Mouse (Mus musculus) neural tube, embryonic 13.5 days (tissue): ENCODE measurements at regions not wholly inside any gene's neighbourhood (a gene's known extent, or its start where the extent isn't known, plus 50 kb on each side); places are given as distances from the start of the nearest gene placed in this dataset.
"Not testable (repeated sequence)": the region's sequence is repeated elsewhere in the genome, so short reads cannot be mapped to it uniquely, and the experiment has no call there.

Source experiments
- ATAC-seq: fragments of 200-750 bp; cut with Nextera tagmentation; 2 replicates; pipeline ENCODE4 v1.8.0; 2017; ENCODE audit warnings: low read depth, mild to moderate bottlenecking, moderate TSS enrichment, moderate library complexity
- H3K27ac ChIP-seq: fragments of 300-500 bp; sonication (generic); replicated peaks from 2 replicates; pipeline ENCODE4 v1.5.1; 2015; ENCODE audit warnings: moderate library complexity, mild to moderate bottlenecking, inconsistent platforms
- H3K27me3 ChIP-seq: fragments of 300-500 bp; sonication (generic); 2 replicates; pipeline ENCODE4 v1.6.1; 2015; ENCODE audit warnings: mild to moderate bottlenecking, inconsistent platforms
- H3K36me3 ChIP-seq: fragments of 300-500 bp; sonication (generic); 2 replicates; pipeline ENCODE4 v1.6.1; 2015; ENCODE audit warnings: mild to moderate bottlenecking, inconsistent platforms
- H3K4me1 ChIP-seq: fragments of 300-500 bp; sonication (generic); replicated peaks from 2 replicates; pipeline ENCODE4 v1.6.1; 2015; ENCODE audit warnings: inconsistent platforms
- H3K4me2 ChIP-seq: fragments of 300-500 bp; sonication (generic); 2 replicates; pipeline ENCODE4 v1.6.1; 2015; ENCODE audit warnings: inconsistent platforms, mild to moderate bottlenecking, moderate library complexity
- H3K4me3 ChIP-seq: fragments of 300-500 bp; sonication (generic); 2 replicates; pipeline ENCODE4 v1.5.1; 2015; ENCODE audit warnings: mild to moderate bottlenecking, inconsistent platforms
- H3K9ac ChIP-seq: fragments of 300-500 bp; sonication (generic); 2 replicates; pipeline ENCODE4 v1.6.1; 2015; ENCODE audit warnings: moderate library complexity, mild to moderate bottlenecking, inconsistent platforms
- H3K9me3 ChIP-seq: fragments of 300-500 bp; sonication (generic); 2 replicates; pipeline ENCODE4 v1.6.1; 2016; ENCODE audit warnings: inconsistent platforms
- WGBS: fragments of 180-500 bp; shearing (Covaris S2); methylation state at CpG from one replicate; pipeline ENCODE4 v1.1.7; 2015; 5-methylcytosine and 5-hydroxymethylcytosine counted together

GRCm38 (mm10) chr13:52116241-52116640 lies 269.8 kb downstream of the Gadd45g start:
- Histone ChIP-seq H3K36me3 (no peaks in the 10 kb centered on the region), H3K9me3 (no peaks in the 10 kb centered on the region), H3K4me3 (no peak overlapping the region), H3K9ac (no peak overlapping the region), H3K27ac (no peak overlapping the region), H3K4me2 (no peak overlapping the region), H3K4me1 (peaks cover 23% of the 10 kb centered on the region), H3K27me3 (peaks cover 4% of the 10 kb centered on the region; the same call in 1 of the 2 replicates)
- ATAC-seq: no peak
- 40% methylated on average over 4 of the region's 4 CpGs for WGBS

- Histone ChIP-seq H3K27ac (no peak overlapping the region), H3K36me3 (no peaks in the 10 kb centered on the region), H3K9ac (no peak overlapping the region), H3K9me3 (no peaks in the 10 kb centered on the region), H3K4me3 (no peak overlapping the region), H3K4me2 (no peak overlapping the region), H3K4me1 (peaks cover 23% of the 10 kb centered on the region), H3K27me3 (peaks cover 4% of the 10 kb centered on the region; the same call in 1 of the 2 replicates)
- whole genome bisulfite sequencing: 62% methylated on average over 4 of the region's 4 CpGs
- ATAC-seq: no peak
Observed at GRCm38 (mm10) chr13:52116756-52117155, 270.3 kb downstream of the Gadd45g start.

- Histone ChIP-seq H3K27me3 (peaks cover 10% of the 10 kb centered on the region), H3K4me1 (peaks cover 13% of the 10 kb centered on the region; the same call in 1 of the 2 replicates), H3K36me3 (no peaks in the 10 kb centered on the region), H3K27ac (no peak overlapping the region), H3K4me3 (no peak overlapping the region), H3K4me2 (no peak overlapping the region), H3K9ac (no peak overlapping the region), H3K9me3 (no peaks in the 10 kb centered on the region)
- ATAC-seq: no peak
- 81% methylated on average over 8 of the region's 8 CpGs for WGBS
Observed at GRCm38 (mm10) chr13:52120795-52121194, 274.3 kb downstream of the Gadd45g start.

- H3K36me3 ChIP-seq: no peaks in the 10 kb centered on the region
- no peaks in the 10 kb centered on the region for H3K9me3 ChIP-seq
- H3K27ac ChIP-seq: no peak overlapping the region
- H3K4me3 ChIP-seq: no peak overlapping the region
- ATAC-seq: no peak
- no peak overlapping the region for H3K9ac ChIP-seq
- H3K27me3 ChIP-seq: peaks cover 6% of the 10 kb centered on the region
- no peak overlapping the region for H3K4me2 ChIP-seq
- 82% methylated on average over 4 of the region's 4 CpGs for whole genome bisulfite sequencing
- no peaks in the 10 kb centered on the region for H3K4me1 ChIP-seq
Observed at GRCm38 (mm10) chr13:52125037-52125436, 278.6 kb downstream of the Gadd45g start.

- no peaks in the 10 kb centered on the region for H3K4me1 ChIP-seq
- peaks cover 17% of the 10 kb centered on the region for H3K9me3 ChIP-seq
- H3K9ac ChIP-seq: no peak overlapping the region
- WGBS: 83% methylated on average over 9 of the region's 9 CpGs
- H3K4me3 ChIP-seq: no peak overlapping the region
- ATAC-seq: no peak
- no peaks in the 10 kb centered on the region for H3K36me3 ChIP-seq
- no peak overlapping the region for H3K4me2 ChIP-seq
- peaks cover 6% of the 10 kb centered on the region; the same call in 1 of the 2 replicates for H3K27me3 ChIP-seq
- no peak overlapping the region for H3K27ac ChIP-seq
Observed at GRCm38 (mm10) chr13:52127751-52128150, 281.3 kb downstream of the Gadd45g start.

GRCm38 (mm10) chr13:52129466-52129865 lies 283.0 kb downstream of the Gadd45g start:
- peaks cover 6% of the 10 kb centered on the region; the same call in 1 of the 2 replicates for H3K27me3 ChIP-seq
- no peak overlapping the region for H3K4me2 ChIP-seq
- H3K9me3 ChIP-seq: peaks cover 17% of the 10 kb centered on the region
- H3K9ac ChIP-seq: no peak overlapping the region
- no peak for ATAC-seq
- no peaks in the 10 kb centered on the region for H3K36me3 ChIP-seq
- no peak overlapping the region for H3K4me3 ChIP-seq
- no peaks in the 10 kb centered on the region for H3K4me1 ChIP-seq
- 91% methylated on average over 4 of the region's 4 CpGs for WGBS
- no peak overlapping the region for H3K27ac ChIP-seq

- ATAC-seq: no peak
- no peak overlapping the region for H3K27ac ChIP-seq
- no peaks in the 10 kb centered on the region for H3K36me3 ChIP-seq
- no peak overlapping the region for H3K4me2 ChIP-seq
- no peak overlapping the region for H3K9ac ChIP-seq
- H3K9me3 ChIP-seq: peaks cover 17% of the 10 kb centered on the region
- H3K4me1 ChIP-seq: no peaks in the 10 kb centered on the region
- no peak overlapping the region for H3K4me3 ChIP-seq
- no peaks in the 10 kb centered on the region for H3K27me3 ChIP-seq
- WGBS: 30% methylated on average over 3 of the region's 3 CpGs
Observed at GRCm38 (mm10) chr13:52133202-52133601, 286.7 kb downstream of the Gadd45g start.

- H3K9ac ChIP-seq: no peak overlapping the region
- no peaks in the 10 kb centered on the region for H3K27me3 ChIP-seq
- H3K4me1 ChIP-seq: peaks cover 5% of the 10 kb centered on the region
- H3K4me2 ChIP-seq: no peak overlapping the region
- H3K27ac ChIP-seq: no peak overlapping the region
- H3K4me3 ChIP-seq: no peak overlapping the region
- 81% methylated on average over 6 of the region's 6 CpGs for WGBS
- H3K36me3 ChIP-seq: no peaks in the 10 kb centered on the region
- no peak for ATAC-seq
- no peaks in the 10 kb centered on the region for H3K9me3 ChIP-seq
Observed at GRCm38 (mm10) chr13:52138331-52138945, 292.0 kb downstream of the Gadd45g start.

- Histone ChIP-seq H3K9me3 (no peaks in the 10 kb centered on the region), H3K4me3 (no peak overlapping the region), H3K4me2 (no peak overlapping the region), H3K27ac (no peak overlapping the region), H3K27me3 (no peaks in the 10 kb centered on the region), H3K4me1 (peaks cover 5% of the 10 kb centered on the region), H3K36me3 (no peaks in the 10 kb centered on the region), H3K9ac (no peak overlapping the region)
- ATAC-seq: no peak
- WGBS: 44% methylated on average over 15 of the region's 15 CpGs
Observed at GRCm38 (mm10) chr13:52139140-52139809, 292.8 kb downstream of the Gadd45g start.

GRCm38 (mm10) chr13:52140221-52140620 lies 293.7 kb downstream of the Gadd45g start:
- no peaks in the 10 kb centered on the region for H3K36me3 ChIP-seq
- H3K9me3 ChIP-seq: no peaks in the 10 kb centered on the region
- no peak overlapping the region for H3K9ac ChIP-seq
- WGBS: 68% methylated on average over 6 of the region's 6 CpGs
- no peaks in the 10 kb centered on the region for H3K27me3 ChIP-seq
- no peak overlapping the region for H3K4me3 ChIP-seq
- no peak for ATAC-seq
- no peak overlapping the region for H3K4me2 ChIP-seq
- no peak overlapping the region for H3K27ac ChIP-seq
- peaks cover 5% of the 10 kb centered on the region for H3K4me1 ChIP-seq

- WGBS: 80% methylated on average over 1 of the region's 1 CpGs
- H3K4me1 ChIP-seq, ATAC-seq, H3K9ac ChIP-seq, H3K27ac ChIP-seq, H3K27me3 ChIP-seq, H3K4me2 ChIP-seq, H3K36me3 ChIP-seq, H3K4me3 ChIP-seq, H3K9me3 ChIP-seq: not testable (repeated sequence)
Observed at GRCm38 (mm10) chr13:52144066-52144465, 297.6 kb downstream of the Gadd45g start.

- no peak overlapping the region for H3K27ac ChIP-seq
- no peaks in the 10 kb centered on the region for H3K27me3 ChIP-seq
- no peaks in the 10 kb centered on the region for H3K4me1 ChIP-seq
- H3K9ac ChIP-seq: no peak overlapping the region
- no peaks in the 10 kb centered on the region for H3K36me3 ChIP-seq
- no peaks in the 10 kb centered on the region for H3K9me3 ChIP-seq
- no peak overlapping the region for H3K4me3 ChIP-seq
- WGBS: 84% methylated on average over 5 of the region's 5 CpGs
- ATAC-seq: no peak
- H3K4me2 ChIP-seq: no peak overlapping the region
Observed at GRCm38 (mm10) chr13:52145926-52146325, 299.4 kb downstream of the Gadd45g start.

GRCm38 (mm10) chr13:52150281-52150680 lies 303.8 kb downstream of the Gadd45g start:
- Histone ChIP-seq H3K4me3 (no peak overlapping the region), H3K4me1 (peaks cover 17% of the 10 kb centered on the region), H3K9me3 (no peaks in the 10 kb centered on the region), H3K27me3 (no peaks in the 10 kb centered on the region), H3K27ac (no peak overlapping the region), H3K9ac (no peak overlapping the region), H3K36me3 (no peaks in the 10 kb centered on the region), H3K4me2 (no peak overlapping the region)
- 81% methylated on average over 8 of the region's 8 CpGs for WGBS
- ATAC-seq: no peak
